Mouse (Mus musculus) colon, adult 2 months (tissue): ENCODE data around the gene Unc45a. TPM values are rescaled to one million over a fixed set of nuclear protein-coding genes. Genes with fewer than 3 reads are reported as not detected.

ENCODE experiments used
- polyA plus RNA-seq: library from polyadenylated mRNA; depleted of rRNA; stranded (reverse); fragments of >200 nt; gene quantifications from 2 replicates; pipeline ENCODE4 v1.2.3, GENCODE M21; 2012; rRNA removed

Unc45a gene
- polyA plus RNA-seq, result 117 and 118 TPM in 2 replicates

DNA sequence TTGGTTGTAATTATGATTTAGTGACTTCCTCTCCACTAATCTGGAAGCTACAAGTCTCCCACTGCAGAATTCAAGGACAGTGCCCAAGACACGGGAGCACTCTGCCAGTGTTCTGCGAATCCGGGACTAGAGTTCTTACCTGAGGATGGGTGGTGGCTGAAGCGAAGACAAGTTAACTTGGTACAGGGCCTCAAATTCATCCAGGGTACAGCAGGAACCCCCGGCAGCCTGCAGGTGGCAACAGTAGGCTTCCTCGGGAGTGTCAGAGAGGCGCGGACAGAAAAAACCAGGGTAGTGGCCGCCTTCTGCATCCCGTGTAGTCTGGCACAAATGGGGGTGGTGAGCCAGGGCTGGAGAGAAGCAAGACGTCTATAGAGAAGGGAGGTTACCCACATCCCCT, at the start of gene Unc45a:
Gene Unc45a, minus strand, starts transcription at position 213 of the 400 bp plus-strand sequence.

DNA sequence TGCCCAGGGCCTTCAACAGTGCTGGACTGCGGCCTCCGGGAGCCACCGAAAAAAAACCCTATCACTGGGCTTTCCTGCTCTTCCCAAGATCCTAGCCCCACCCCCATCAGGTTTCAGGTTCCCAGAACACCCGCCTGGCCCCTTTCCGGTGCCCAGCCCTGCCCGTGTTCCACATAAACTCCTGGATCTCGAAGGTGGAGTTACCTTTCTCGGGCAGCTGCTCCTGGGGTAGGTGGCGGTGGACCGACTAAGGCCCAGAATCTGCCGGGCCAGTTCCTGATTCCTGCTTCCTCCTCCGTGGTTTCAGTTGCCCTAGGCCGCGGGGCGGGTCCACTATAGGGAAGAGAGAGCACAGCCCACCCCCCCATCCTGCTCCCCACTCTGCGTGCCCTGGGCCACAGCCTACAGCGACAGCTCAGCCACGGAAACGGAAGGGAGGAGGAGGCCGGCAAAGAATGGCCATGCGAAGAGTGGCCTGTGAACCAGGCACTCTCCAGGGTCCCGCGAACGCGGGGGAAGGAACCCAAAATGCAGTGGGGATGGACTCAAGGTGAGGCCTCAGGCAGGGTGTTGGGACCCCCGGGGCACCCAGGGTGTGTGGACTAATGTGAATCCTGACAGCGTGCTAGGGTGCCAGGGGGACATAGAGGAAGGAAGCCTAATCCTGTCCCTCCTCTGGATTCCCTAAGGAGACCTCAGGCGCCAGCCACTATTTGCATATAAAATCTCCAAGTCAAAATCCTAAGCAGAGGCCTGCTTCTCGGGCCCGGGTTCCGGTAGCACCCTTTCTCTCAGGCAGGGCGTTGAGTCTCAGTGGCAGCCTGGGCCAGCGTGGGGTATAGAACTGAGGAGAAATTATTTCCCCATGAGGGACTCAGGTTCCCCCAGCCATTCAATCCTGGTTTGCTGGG, 47.1 kb upstream of the Unc45a start, which contains the start of gene Fes:
Gene Fes, minus strand, starts transcription at position 314 of the 911 bp plus-strand sequence.

DNA sequence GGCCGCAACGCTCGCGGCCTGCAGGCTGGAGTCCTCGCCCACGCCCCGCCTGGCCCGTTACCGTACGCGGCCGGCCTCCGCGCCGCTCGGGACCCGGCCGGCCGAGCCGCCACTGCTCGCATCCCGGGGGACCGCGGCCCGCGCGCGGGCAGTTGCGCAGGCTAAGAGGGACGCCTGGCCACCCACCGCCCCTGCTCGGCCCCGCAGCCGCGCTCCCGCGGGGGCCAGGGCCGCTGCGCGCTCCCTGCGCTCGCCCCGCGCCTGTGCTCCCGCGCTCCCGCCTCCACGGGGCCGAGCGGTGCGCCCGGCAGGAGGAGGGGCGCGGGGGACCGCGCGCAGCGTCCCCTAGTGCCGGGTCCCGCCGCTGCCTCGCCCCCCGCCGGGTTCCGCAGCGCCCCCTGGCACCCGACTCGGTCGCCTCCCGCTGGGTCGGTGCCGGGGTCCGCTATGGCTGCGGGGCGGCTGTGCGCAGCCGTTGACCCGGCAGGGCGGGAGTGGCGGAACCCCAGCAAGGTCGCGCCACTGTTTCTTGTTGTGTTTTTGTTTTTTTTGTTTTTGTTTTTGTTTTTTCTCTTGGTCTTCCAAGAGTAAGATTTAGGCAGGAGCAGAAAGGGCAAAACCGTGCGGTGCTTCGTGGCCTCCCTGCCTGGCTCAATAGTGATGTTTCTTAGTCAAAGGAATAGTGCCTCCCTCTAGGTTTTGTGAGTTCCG, 30.4 kb upstream of the Unc45a start, which contains the start of gene Man2a2:
Gene Man2a2, minus strand, starts transcription at position 335 of the 711 bp plus-strand sequence.

DNA sequence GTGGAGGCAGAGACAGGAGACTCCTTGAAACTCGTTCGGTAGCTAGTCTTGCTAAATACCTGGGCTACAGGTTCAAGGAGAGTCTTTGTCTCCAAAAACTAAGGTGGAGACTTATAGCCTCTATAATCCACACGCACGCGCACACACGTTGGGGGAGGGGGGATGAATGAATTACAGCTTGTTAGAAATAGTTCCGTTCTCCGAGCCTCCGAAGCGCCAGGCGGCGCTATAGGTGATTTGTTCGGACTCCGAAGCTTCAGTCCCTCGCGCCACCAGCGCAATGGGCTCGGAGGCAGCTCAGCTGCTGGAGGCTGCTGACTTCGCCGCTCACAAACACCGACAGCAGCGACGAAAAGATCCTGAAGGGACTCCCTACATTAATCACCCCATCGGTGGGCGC, 2.1 kb upstream of the Unc45a start, which contains the start of gene Hddc3:
Gene Hddc3, plus strand, starts transcription at position 247 of the 400 bp plus-strand sequence.

DNA sequence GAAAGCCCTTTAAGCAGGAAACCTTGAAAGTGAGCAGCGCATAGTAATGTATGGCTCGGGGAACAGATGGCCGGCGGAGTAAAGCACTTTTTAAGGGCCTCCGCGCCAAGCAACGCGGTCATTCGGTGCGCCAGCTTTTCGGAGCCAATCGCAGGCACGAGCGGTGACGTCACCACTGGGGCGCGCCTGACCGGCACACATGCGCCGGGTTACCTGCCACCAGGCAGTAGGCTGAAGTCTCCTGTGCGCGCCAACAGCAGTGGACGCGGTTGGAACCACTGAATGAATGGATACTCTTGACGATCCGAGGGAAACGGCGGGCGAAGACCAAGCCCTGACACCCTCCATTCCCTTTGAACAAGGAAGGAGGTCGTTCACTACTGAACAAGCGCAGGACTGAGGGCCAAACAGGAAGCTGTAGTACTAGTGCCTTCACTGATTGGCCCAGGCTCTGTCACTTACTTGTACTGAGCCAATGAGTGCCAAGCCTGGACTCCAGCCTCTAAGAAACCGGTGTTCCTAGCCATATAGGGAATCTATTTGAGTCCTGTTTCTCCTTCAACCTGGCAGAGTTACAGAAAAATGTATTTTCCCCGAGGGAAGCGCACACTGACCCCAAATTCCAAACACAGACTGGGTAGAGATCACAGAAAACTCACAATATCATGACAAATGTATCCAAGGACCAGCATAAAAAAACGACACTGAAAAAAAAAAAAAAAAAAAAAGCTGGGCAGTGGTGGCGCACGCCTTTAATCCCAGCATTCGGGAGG, 16.6 kb downstream of the Unc45a start, which contains the start of gene Rccd1:
Gene Rccd1, minus strand, starts transcription at position 412 of the 773 bp plus-strand sequence.

DNA sequence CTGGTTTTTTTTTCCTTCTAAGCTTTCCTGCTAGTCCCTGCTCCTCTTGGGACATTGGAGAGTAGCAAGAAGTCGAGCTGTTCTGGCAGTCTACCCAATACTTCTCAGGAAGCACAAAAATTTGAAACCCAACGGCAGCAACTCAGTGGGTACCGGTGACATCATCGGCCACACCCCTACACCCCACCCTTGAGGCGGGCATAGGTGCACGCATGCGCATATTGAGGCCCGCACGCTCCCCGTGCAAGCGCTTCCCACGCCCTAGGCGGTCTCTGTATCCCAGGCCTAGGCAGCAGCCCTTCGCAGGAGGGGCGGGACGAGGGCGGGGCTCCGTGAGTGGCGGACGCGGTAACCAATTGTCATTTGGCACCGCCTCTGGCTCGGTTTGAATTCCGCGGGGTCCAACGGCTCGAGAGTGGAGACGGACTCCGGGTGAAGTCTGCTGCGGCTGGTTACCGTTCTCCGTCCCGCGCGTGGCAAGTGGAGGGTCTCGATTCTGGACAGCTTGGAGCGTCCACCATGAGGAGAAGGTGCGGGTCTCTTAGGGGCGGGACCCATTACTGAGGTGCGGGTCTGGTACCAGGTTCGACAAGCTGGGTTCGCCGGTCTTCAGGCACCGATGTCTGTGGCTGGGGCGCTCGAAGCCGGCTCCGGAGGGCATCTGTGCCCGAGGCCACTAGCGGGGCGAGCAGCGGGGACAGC, 46.6 kb downstream of the Unc45a start, which contains the start of gene Prc1:
Gene Prc1, plus strand, starts transcription at position 389 of the 702 bp plus-strand sequence.

Other genes with a start within 250 kb of the Unc45a start
- 128 and 134 TPM in 2 replicates for gene Idh2, start 225.6 kb downstream of the Unc45a start, polyA plus RNA-seq
- 61.9 and 68.4 TPM in 2 replicates for gene Sema4b, start 154.2 kb downstream of the Unc45a start, polyA plus RNA-seq
- 415 and 484 TPM in 2 replicates for gene Cib1, start 108.2 kb downstream of the Unc45a start, polyA plus RNA-seq
- gene Gdpgp1, start 108.1 kb downstream of the Unc45a start, polyA plus RNA-seq, result 5.0 and 5.1 TPM in 2 replicates
- gene Ttll13, start 94.6 kb downstream of the Unc45a start, polyA plus RNA-seq, result 0.19 and 0.22 TPM in 2 replicates
- gene Ngrn, start 79.8 kb downstream of the Unc45a start, polyA plus RNA-seq, result 18.6 and 21.8 TPM in 2 replicates
- 11.4 and 12.8 TPM in 2 replicates for gene Vps33b, start 71.4 kb downstream of the Unc45a start, polyA plus RNA-seq
- gene Prc1, start 46.6 kb downstream of the Unc45a start, polyA plus RNA-seq, result 8.2 and 13.2 TPM in 2 replicates
- gene Rccd1, start 16.6 kb downstream of the Unc45a start, polyA plus RNA-seq, result 9.6 and 12.5 TPM in 2 replicates
- gene Hddc3, start 2.1 kb upstream of the Unc45a start, polyA plus RNA-seq, result 55.4 and 61.7 TPM in 2 replicates
- 57.0 and 68.4 TPM in 2 replicates for gene Man2a2, start 30.4 kb upstream of the Unc45a start, polyA plus RNA-seq
- gene Fes, start 46.9 kb upstream of the Unc45a start, polyA plus RNA-seq, result 20.0 and 26.6 TPM in 2 replicates
- 92.8 and 97.6 TPM in 2 replicates for gene Furin, start 64.4 kb upstream of the Unc45a start, polyA plus RNA-seq
- gene Blm, start 194.1 kb upstream of the Unc45a start, polyA plus RNA-seq, result 0.31 and 0.51 TPM in 2 replicates